Mouse (Mus musculus) CD8-positive naive resting alpha-beta T cell, adult 2 months (primary cell): ENCODE measurements around the gene Fah.

Source experiments
- DNase-seq, 2 experiments: peaks; one replicate each; pipeline ENCODE4 v3.0.0; 2022; ENCODE audit warnings: low read depth in 2 of 2, low spot score in 2 of 2

Gene Fah

DNA sequence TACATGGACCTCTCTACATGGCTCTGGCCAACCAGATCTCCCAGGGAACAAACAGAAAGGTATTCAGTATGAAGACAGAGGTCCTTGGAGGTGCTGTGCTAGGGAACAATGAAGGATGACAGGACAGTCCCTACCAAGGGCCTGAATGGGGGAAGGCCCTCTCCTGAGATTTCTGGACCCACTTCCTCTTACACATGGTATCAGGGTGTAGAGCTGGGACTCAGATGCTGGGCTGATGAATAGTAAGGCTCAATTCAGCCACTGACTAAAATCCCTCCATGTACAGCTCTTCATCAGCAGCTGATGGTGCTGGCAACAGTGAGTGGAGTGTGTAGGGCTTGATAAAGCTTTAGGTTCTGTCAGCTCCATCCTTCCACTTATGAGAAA lies 11.6 kb downstream of the Fah start:
- DNase-seq = no peak

DNA sequence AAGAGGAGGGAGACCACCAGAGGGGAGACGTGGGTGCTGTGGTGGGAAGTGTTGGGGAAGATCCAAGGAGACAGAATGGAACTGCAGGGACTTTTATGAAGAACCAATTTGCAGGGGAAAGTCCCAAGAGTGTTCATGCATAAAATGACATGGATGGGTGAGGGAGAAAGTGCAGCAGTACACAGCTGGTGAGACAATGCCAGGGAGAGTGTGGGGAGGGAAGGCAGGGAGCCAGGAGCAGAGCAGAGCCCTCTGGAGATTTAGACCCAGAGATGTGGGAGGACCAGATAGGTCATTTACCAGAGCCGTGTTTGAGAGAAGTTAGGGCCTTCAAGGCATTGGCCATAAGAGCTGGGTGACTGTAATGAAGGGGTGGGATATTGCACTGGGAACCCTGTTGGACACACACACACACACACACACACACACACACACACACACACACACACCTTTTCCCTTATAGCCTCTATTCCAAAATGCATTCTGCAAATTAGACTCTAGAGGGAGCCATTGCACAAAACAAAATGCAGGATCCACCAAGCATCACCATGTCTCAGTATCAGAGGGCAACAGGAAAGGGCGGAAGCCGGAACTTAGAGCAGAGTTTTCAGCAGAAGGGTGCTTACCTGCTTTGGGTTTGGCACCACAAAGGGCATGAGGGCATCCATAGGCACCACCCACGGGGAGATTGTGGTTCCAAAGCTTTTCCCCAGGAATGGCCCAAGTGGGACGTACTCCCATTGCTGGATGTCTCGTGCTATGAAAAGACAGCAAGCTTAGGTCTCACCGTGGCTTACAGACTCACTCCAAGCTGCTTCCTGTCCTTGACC lies 12.2 kb downstream of the Fah start:
- peak; percentile 40 to 57 for DNase-seq

DNA sequence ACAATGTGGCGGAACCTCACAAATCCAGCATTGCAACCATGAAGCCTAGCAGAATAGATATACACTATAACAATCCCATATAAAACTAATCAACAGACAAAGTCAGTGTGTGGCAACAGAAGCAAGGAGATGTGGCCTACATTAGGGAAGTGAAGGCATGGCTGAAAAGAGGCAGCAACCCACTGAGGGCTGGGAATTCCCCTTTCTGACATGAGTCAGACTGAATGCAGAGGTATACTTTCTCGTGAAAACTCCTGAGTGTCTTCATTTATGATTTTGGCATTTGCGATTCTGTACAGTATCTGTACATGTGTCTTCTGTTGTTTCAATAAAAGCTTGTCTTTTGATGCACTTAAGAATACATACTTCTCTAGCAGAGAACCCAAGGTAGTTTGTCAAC lies 15.2 kb downstream of the Fah start:
- DNase-seq = no peak

DNA sequence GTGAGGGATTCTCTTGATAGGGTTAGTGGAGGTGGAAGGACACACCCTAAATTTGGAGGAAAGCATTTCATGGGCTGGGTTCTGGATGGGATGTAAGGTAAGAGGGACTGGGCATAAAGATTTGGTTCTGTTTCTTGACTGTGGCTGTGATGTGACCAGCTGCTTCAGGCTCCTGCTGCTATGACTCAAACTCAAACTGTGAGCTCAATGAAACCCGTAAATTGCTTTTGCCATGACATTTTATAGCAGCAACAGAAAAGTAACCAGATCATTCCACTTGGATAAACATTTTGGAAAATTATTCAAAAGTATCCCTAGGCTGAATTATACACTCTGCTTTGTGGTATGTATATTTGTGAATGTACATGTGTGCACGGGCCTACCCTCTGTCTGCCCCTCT lies 15.9 kb downstream of the Fah start:
- no peak for DNase-seq

DNA sequence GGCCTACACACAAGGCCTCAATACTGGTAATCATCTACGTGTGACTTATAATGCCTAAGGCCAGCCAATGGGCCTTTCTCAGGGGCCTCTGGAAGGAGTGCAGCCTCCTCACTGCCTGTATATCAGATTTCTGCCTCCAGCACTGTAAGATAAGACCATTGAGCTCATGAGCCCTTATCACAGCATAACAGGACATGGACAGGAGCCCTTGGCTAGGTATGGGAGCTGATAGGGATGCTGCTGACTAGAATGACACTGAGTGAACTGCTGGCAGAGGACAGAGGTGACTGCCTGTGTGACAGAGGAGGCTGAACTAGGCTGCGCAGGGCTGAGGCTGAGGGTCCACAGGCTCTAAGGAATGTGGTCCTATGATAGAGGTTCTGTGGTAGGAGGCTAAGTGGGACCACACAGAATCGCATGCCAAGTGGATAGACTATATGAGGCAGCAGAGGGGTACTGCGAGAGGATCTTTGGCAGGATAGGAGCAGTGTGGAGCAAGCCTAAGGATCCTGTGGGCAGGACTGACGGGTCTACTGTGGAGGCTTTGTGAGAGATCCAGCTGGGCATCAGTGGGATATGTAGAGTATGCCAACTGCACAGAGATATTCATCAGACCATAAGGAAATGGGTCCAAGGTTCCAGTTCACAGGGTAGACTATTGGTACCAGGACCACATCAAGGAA lies 19.3 kb downstream of the Fah start:
- no peak for DNase-seq

DNA sequence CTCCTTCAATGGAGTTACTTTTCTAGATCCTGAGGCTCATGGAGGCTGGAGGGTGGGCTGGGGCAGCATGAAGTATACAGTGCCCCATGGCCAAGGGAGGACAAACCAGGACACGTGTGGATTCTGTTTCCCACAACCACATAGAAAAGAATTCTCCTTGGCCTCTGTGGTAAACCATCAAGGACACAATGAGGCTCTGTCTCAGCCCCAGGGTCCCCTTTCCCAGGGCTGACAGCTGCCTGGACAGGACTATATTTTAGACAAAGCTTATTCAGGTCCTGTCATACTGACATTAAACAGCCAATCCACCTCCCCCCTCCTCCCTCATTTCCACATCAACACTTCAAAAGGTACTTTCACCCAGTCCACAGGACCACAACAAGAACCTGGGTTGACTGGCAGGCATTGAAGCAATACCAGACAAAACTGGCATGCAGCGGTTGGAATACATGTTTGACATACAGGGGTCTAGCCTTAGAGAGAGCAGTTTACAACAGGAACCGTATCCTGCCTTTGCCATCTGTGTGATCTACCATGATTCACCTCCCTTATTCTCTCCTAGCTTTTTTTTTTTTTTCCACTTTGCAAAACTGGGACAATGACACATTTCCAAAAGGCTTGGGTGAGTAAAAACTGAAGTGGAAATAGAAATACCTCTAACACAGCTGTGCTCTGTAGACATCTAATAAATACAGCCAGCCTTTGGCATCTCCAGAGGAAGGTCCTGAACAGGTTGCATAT lies 20.0 kb downstream of the Fah start:
- DNase-seq = no peak

DNA sequence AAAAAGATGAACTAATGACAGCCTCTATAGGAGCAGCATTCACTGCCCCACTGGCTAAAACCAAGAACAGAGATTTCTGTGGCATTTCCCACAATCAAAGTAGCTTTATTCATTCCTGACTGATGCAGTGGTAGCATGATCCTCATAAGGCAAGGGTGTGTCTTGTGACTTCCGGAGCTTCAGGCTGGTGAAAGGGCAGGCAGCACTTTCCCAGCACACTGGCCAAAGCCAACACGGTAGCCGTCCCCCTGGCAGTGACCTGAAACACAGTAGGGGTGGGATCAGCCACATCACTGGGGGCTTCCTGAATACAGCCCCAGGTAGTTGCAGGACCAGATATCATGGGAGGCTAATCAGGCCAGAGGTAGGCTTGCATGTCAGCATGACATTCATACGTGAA lies 21.4 kb downstream of the Fah start:
- DNase-seq = no peak

DNA sequence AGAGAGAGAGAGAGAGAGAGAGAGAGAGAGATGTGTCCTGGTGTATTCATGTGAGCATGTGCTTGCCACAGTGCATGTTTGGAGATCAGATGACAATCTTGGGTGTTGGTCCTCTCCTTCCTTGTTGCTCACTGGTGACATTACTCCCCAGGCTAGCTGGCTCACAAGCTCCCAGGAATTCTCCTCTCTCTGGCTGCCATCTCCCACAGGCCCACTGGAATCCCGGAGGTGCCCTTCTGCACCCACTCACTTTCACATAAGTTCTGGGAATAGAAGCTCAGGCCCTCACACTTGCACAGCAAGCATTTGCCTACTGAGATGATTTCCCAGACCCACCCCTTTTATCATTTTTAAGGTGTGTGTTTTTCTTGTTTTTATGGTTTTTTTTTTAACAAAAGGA lies 26.8 kb downstream of the Fah start:
- no peak for DNase-seq

DNA sequence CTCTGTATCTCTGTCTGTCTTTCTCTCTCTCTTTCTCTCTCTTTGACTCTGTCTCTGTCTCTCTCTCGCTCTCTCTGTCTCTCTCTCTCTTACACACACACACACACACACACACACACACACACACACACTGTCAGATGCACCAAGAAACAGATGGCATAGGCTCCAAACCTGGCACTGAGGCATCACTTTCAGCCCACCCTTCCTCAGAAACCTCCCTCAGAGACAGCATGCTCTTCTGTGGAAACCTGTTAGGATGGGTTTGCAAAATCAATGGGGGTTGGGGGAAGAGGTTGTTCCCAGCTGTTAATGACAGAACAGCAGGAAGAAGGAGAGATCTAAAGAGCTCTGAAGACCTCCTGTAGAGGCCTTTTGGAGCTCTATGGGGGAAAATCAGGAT lies 27.7 kb downstream of the Fah start:
- DNase-seq = no peak

DNA sequence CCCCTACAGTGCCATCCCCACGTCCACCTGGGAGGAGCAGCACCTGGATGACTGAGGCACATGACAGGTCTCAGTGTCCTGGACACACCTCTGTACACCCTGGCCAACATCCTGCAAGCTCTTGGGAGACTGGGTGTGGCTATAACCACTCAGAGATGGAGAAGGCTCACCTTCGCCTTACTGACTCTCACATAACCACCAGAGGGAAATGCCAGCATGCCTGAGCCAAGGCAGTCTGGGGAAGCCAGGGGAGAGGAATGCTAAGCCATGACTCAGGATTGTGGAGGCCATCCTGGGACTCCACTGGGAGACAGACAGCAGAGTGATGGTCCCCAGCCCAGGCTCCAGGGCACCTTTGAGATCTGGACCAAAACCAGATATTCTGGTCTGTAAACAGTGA lies 29.5 kb downstream of the Fah start:
- no peak for DNase-seq

DNA sequence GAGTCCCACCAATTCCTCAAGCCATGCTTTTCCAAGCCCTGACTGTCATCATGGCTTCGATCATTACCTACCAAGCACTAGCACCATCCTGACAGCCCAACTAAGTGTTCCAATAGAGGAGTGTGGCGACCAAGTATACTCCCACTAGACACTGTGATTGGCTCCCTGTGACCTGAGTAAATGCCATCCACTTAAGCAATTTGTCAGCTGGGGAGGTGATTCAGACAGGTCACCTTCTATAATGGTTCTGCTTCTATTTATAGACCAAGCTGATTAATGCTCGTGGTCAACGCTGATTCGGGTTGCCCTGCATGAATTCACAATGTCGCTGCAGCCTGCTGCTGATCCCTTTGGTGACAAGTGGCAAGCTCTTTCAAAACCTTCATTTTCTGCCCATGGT lies 40.3 kb downstream of the Fah start:
- no peak for DNase-seq

DNA sequence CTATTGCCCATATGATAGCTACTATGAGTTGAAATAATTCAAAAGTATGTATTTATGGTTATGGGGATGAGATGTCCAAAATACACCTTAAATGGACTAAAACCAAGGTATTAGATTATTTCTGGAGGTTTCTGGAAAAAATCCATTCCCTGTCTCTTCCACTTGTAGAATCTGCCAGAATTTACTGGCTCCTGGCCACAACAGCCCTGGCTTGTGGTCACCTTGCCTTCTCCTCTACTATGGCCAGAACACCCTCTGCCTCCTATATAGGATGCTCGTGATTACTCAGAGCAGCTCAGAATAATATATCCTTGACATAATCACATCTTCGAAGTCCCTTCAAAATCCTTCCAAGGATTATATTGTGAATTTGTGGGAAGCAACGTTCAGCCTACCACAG lies 42.3 kb downstream of the Fah start:
- DNase-seq = no peak

DNA sequence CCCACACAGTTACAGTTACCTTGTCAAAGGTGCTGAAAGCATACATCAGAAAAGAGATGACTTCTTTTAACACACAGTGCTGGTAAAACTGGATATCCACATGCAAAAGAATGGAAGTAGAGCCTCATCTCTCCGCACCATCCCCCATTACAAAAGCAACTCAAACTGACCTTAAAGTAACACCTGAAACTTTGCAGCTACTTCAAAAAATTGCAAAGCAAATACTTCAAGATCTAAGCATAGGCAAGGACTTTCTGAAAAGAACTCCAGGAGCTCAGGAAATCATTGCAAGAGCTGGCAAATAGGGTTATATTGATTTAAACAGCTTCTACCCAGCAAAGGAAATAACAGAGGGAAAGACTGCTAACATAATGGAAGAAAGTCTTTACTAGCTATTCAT lies 46.0 kb downstream of the Fah start:
- no peak for DNase-seq

DNA sequence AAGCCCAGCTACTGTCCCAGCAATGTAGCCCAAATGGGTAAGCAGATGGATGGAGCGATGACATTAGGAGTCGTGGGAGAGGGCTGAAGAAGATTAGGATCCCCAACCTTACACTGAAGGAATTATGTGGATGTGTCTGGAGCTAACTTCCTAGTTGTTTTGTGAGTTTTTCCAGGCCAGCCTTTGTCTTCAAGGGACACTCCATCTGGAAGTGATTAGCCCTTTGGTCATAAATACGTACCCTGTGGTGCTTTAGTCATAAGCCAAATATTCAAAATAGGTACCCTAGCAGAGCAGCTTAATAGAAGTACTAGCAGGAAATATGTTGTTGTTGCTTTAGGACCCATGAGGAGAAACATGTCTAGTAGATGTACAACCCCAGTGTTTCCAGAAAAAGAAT lies 49.2 kb downstream of the Fah start:
- no peak for DNase-seq

DNA sequence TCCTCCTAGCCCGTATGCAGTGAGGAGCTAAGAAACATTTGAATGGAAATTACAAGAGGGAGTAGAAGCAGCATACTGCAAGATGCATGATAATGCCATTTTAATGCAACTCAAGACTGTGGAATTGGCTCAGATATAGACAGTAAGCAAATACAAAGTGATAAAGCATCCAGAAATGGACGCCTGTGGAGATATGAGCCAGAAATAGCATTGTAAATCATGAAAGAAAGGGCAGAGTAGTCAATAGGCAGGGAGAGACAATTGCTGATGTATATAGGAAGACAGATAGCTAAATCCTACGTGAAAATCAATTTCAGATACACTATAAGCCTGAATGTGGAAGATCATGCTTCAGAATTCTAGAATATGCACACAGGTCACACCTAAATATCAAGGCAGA lies 51.2 kb downstream of the Fah start:
- no peak for DNase-seq

DNA sequence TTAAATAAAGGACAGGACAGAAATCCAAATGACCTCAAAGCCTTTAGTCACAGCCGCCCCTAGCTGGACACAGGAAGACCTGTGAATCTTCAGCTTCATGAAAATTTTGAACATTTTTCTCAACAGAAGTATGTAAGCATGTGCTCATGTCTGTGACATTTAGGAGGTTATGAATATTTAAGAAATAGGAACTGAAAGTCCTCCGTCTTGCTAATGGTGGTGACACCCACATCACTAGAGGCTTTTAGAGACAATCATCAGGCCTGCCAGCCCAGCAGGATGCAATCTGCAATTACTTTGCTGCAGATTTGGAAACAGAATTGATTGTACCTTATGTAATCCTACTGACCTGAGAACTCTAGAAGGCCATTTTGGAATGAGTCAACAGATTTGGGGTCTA lies 55.0 kb downstream of the Fah start:
- no peak for DNase-seq

DNA sequence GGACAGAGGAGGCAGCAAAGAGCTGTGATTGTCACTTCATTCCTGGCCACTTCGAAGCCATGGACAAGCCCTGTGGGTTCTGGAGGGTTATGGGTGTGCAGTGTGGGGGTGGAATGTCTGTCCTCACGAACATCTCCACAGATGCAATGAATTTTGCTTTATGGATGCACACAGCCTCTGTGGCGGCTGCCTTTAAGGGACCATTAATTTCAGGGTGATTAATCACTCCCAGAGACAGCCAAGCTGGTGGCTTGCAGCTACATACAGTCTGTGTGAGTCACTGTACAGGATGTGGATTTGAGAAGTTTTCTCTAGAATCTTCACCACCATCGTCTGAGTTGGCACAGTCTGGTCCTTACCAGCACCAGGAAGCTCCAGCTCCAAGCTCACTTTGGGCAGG lies 59.9 kb downstream of the Fah start:
- no peak for DNase-seq

DNA sequence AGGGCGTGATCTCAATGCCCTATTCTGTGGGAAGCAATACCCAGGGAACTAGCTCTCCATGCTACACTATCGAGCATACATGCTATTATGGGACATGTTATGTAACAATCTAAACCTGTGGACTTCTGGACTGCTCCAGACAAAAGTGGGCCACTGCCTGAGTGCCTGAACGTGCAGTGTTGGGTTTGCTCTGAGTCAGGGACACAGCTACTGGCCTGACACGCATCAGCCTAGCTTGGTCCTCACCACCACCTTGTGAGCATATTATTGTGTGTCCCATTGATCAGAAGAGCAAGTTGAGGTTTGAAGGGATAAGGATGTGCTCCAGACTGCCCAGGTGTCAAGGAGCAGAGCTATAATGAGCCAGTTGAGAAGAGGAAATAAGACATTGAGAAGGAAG lies 61.6 kb downstream of the Fah start:
- no peak for DNase-seq
